Mouse (Mus musculus) neural tube, postnatal 0 days (tissue): Measurements from ENCODE around the gene Arhgap22. TPM values are rescaled to one million over a fixed set of nuclear protein-coding genes. Genes with fewer than 3 reads are reported as not detected.

ENCODE experiments used
- polyA plus RNA-seq: library from polyadenylated mRNA; unstranded; fragments of >200 nt; fragmentation: Nextera tagmentation; extraction: Ambion mirVana; gene quantifications from 2 replicates; pipeline ENCODE4 v1.2.1, GENCODE M21; 2015

The Arhgap22 gene
- 4.2 TPM in 2 replicates for polyA plus RNA-seq

GRCm38 (mm10) chr14:33213823-33214766, at the start of gene Arhgap22:
Gene Arhgap22, plus strand, starts transcription at chr14:33214026.

GRCm38 (mm10) chr14:33185068-33185800, 28.6 kb upstream of the Arhgap22 start, which contains the start of gene Wdfy4:
Gene Wdfy4, minus strand, starts transcription at chr14:33185508.

Other genes with a start within 250 kb of the Arhgap22 start
- gene Lrrc18, start 222.6 kb upstream of the Arhgap22 start, polyA plus RNA-seq: 0.60 and 0.72 TPM in 2 replicates
- 0.08 and 0.14 TPM in 2 replicates for gene Wdfy4, start 28.5 kb upstream of the Arhgap22 start, polyA plus RNA-seq
- 23.1 and 24.5 TPM in 2 replicates for gene Mapk8, start 233.1 kb downstream of the Arhgap22 start, polyA plus RNA-seq